Mouse (Mus musculus) lung, embryonic 14.5 days (tissue): ENCODE results near the gene Gm45623. TPM values are rescaled to one million over a fixed set of nuclear protein-coding genes. Genes with fewer than 3 reads are reported as not detected.

Source experiments
- ATAC-seq: fragments of 200-750 bp; cut with Nextera tagmentation; 2 replicates; pipeline ENCODE4 v1.8.0; 2017; ENCODE audit warnings: mild to moderate bottlenecking, moderate TSS enrichment, moderate library complexity; ENCODE audit not compliant: insufficient read depth
- DNase-seq: peaks from one replicate; pipeline ENCODE4 v3.0.0-alpha.2; 2015
- H3K27ac ChIP-seq: fragments of 300-500 bp; sonication (generic); 2 replicates; pipeline ENCODE4 v1.5.1; 2014; ENCODE audit warnings: low read depth, mild to moderate bottlenecking, moderate library complexity
- H3K27me3 ChIP-seq: fragments of 300-500 bp; sonication (generic); 2 replicates; pipeline ENCODE4 v1.6.1; 2014; ENCODE audit warnings: low read length, control low read depth; ENCODE audit not compliant: insufficient read depth
- H3K36me3 ChIP-seq: fragments of 300-500 bp; sonication (generic); 2 replicates; pipeline ENCODE4 v1.6.1; 2014; ENCODE audit warnings: control low read depth; ENCODE audit not compliant: insufficient read depth
- H3K4me1 ChIP-seq: fragments of 300-500 bp; sonication (generic); 2 replicates; pipeline ENCODE4 v1.6.1; 2014; ENCODE audit warnings: antibody characterized with exemption, control low read depth; ENCODE audit not compliant: insufficient read depth
- H3K4me2 ChIP-seq: fragments of 300-500 bp; sonication (generic); 2 replicates; pipeline ENCODE4 v1.6.1; 2014; ENCODE audit warnings: mild to moderate bottlenecking
- H3K4me3 ChIP-seq: fragments of 300-500 bp; sonication (generic); 2 replicates; pipeline ENCODE4 v1.5.1; 2014; ENCODE audit warnings: low read depth, low read length
- H3K9ac ChIP-seq: fragments of 300-500 bp; sonication (generic); 2 replicates; pipeline ENCODE4 v1.6.1; 2014
- H3K9me3 ChIP-seq: fragments of 300-500 bp; sonication (generic); 2 replicates; pipeline ENCODE4 v1.6.1; 2016; ENCODE audit warnings: low read depth, low read length, control low read depth
- CTCF ChIP-seq: IDR thresholded peaks from 2 replicates; pipeline ENCODE4 v1.5.1; 2016; ENCODE audit warnings: antibody characterized with exemption, low read depth
- WGBS: fragments of 180-500 bp; shearing (Covaris S2); extraction: QIAGEN DNeasy Blood & Tissue Kit; methylation state at CpG from one replicate; pipeline ENCODE4 v1.1.7; 2014; 5-methylcytosine and 5-hydroxymethylcytosine counted together
- polyA plus RNA-seq: library from polyadenylated mRNA; unstranded; fragments of >200 nt; fragmentation: Nextera tagmentation; extraction: Ambion mirVana; gene quantifications from 2 replicates; pipeline ENCODE4 v1.2.1, GENCODE M21; 2014

Gene Gm45623
- polyA plus RNA-seq, 1 experiment from 2014 or later, result 4.6 TPM

DNA sequence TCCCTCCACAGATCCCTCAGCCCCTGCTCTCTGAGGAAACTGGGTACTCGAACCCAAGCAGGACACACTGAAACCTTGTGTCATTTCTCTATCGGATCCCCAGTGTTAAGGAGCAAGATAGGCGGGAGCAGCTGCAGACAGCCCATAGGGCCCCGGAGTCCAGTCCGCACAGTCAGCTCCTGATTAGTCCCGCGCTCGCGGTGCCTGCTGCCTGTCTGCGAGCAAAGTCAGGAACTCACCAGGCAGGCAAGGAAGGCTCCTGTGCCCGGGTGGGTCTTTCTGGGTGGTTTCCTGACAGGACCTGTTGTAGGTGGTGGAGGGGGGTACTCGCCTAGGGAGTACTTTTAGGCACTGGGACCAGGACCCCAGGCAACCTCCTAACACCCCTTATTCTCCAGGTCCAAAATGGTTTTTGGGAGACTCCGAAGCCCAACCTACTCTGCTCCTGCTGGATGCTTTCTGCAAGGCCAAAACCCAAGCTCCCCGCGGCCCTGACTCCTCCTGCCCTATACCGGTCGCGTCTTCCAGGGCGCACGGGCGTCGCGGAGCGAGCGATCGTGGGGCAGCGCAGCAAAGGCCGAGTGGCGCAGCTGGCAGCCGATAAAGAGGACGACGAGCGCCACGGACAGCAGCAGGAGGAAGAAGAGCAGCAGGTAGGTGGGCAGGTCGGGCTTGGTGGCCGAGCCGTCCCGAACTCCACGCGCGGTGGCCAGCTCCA, 994 bp downstream of the Gm45623 start:
- WGBS, result under 1% methylated on average over 41 of the region's 41 CpGs
- no peak for ATAC-seq

GRCm38 (mm10) chr13:56751774-56752173, 1.9 kb downstream of the Gm45623 start:
- peak overlapping the region; percentile 13; the same call in 1 of the 2 replicates for H3K27ac ChIP-seq
- 38% methylated on average over 5 of the region's 5 CpGs for WGBS
- peak overlapping the region; percentile 95 for H3K4me2 ChIP-seq
- no peaks in the 10 kb centered on the region for H3K36me3 ChIP-seq
- no peak for ATAC-seq
- H3K9me3 ChIP-seq, result no peaks in the 10 kb centered on the region
- H3K4me1 ChIP-seq, result no peaks in the 10 kb centered on the region
- no peak for TF ChIP-seq CTCF
- H3K9ac ChIP-seq, result peak overlapping the region; percentile 68
- peaks cover 34% of the 10 kb centered on the region for H3K27me3 ChIP-seq
- DNase-seq, result no peak
- H3K4me3 ChIP-seq, result peak overlapping the region; percentile 53; the same call in 1 of the 2 replicates

More for the DNA sequence above, 994 bp downstream of the Gm45623 start:
- peak; percentile 63 for DNase-seq
- peak overlapping the region; percentile 68 for H3K9ac ChIP-seq
- TF ChIP-seq CTCF, result no peak
- no peaks in the 10 kb centered on the region for H3K4me1 ChIP-seq
- no peaks in the 10 kb centered on the region for H3K36me3 ChIP-seq
- H3K27me3 ChIP-seq, result peaks cover 34% of the 10 kb centered on the region
- H3K4me3 ChIP-seq, result peak overlapping the region; percentile 53
- no peaks in the 10 kb centered on the region for H3K9me3 ChIP-seq
- H3K27ac ChIP-seq, result no peak overlapping the region
- H3K4me2 ChIP-seq, result peak overlapping the region; percentile 95

- Histone ChIP-seq H3K9me3 (no peaks in the 10 kb centered on the region), H3K27me3 (peaks cover 32% of the 10 kb centered on the region), H3K4me2 (peak overlapping the region; percentile 95), H3K4me1 (no peaks in the 10 kb centered on the region), H3K4me3 (peak overlapping the region; percentile 24; the same call in 1 of the 2 replicates), H3K9ac (no peak overlapping the region), H3K27ac (no peak overlapping the region), H3K36me3 (peaks cover 1% of the 10 kb centered on the region; the same call in 1 of the 2 replicates)
- DNase-seq (no peak), ATAC-seq (no peak)
- WGBS, result 71% methylated on average over 7 of the region's 7 CpGs
- TF ChIP-seq CTCF, result no peak
Measured at GRCm38 (mm10) chr13:56749377-56749776, 4.2 kb downstream of the Gm45623 start.

GRCm38 (mm10) chr13:56747554-56747953, 6.1 kb downstream of the Gm45623 start:
- WGBS, result 42% methylated on average over 8 of the region's 8 CpGs
- Histone ChIP-seq H3K9me3 (no peaks in the 10 kb centered on the region), H3K4me1 (no peaks in the 10 kb centered on the region), H3K9ac (no peak overlapping the region), H3K4me3 (peak overlapping the region; percentile 24), H3K36me3 (peaks cover 10% of the 10 kb centered on the region; the same call in 1 of the 2 replicates), H3K4me2 (peak overlapping the region; percentile 95), H3K27ac (peak overlapping the region; percentile 83), H3K27me3 (peaks cover 14% of the 10 kb centered on the region; the same call in 1 of the 2 replicates)
- ATAC-seq (peak; percentile 53; the same call in 1 of the 2 replicates), DNase-seq (peak; percentile 59)
- no peak for TF ChIP-seq CTCF

DNA sequence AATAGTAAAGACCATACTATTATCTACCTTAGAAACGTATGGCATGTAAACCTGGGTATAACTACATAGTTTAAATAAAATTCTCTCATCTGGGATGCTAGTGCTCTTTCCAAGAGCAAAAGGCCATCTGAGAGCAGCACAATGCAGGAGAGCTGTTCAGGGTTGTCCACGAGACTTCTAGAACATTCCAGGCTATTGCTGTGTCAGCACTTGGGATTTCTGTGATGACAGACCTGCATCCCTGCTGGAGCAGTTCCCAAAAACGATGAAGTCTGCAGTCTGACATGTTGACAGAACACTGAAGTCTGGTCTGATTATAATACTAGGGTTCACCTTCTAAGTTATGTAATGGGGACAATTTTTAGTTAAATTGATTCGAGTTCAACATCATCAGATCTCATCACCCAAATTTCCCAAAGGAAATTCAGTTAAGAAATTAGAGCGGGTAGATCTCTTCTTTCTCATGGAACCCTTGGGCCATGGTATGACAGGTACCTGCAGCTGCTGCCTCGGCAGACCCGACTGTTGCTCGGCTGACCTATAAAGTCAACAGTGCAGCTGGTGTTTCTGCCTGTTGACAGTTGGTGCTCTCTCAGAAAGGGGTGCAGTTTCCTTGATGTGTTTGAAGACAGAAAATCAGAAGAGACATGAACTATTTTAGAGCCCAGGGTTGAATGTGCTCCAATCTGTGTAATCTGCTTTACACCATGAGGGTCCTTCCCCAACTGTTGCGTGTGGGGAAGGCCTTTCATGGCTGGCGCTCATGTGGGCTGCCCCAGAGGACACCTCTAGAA, 6.7 kb downstream of the Gm45623 start:
- Histone ChIP-seq H3K27me3 (peaks cover 8% of the 10 kb centered on the region; the same call in 1 of the 2 replicates), H3K4me1 (no peaks in the 10 kb centered on the region), H3K27ac (peak overlapping the region; percentile 83), H3K9me3 (no peaks in the 10 kb centered on the region), H3K4me2 (peak overlapping the region; percentile 28), H3K36me3 (peaks cover 16% of the 10 kb centered on the region; the same call in 1 of the 2 replicates), H3K4me3 (no peak overlapping the region), H3K9ac (no peak overlapping the region)
- 46% methylated on average over 10 of the region's 10 CpGs for WGBS
- peak; percentile 44; the same call in 1 of the 2 replicates for ATAC-seq
- no peak for DNase-seq
- TF ChIP-seq CTCF, result no peak

GRCm38 (mm10) chr13:56742325-56742901, 11.2 kb downstream of the Gm45623 start:
- peaks cover 54% of the 10 kb centered on the region for H3K36me3 ChIP-seq
- TF ChIP-seq CTCF, result no peak
- WGBS, result 47% methylated on average over 6 of the region's 6 CpGs
- no peak overlapping the region for H3K4me2 ChIP-seq
- DNase-seq (no peak), ATAC-seq (no peak)
- H3K9me3 ChIP-seq, result no peaks in the 10 kb centered on the region
- H3K27me3 ChIP-seq, result no peaks in the 10 kb centered on the region
- no peak overlapping the region for H3K27ac ChIP-seq
- H3K4me3 ChIP-seq, result no peak overlapping the region
- no peak overlapping the region for H3K9ac ChIP-seq
- no peaks in the 10 kb centered on the region for H3K4me1 ChIP-seq
